Mouse (Mus musculus) heart, adult 2 months (tissue): ENCODE results near the gene Nsg1. TPM values are rescaled to one million over a fixed set of nuclear protein-coding genes. Genes with fewer than 3 reads are reported as not detected.

Experiments
- DNase-seq, 2 experiments: peaks; one replicate each; pipeline ENCODE4 v3.0.0; 2021
- H3K27ac ChIP-seq: fragments of 200-600 bp; 2 replicates; pipeline ENCODE4 v1.8.1; 2022
- H3K27me3 ChIP-seq: fragments of 200-500 bp; 2 replicates; pipeline ENCODE4 v1.6.1; 2012; ENCODE audit warnings: mild to moderate bottlenecking, low read length, inconsistent platforms, mixed read lengths; ENCODE audit not compliant: control insufficient read depth, insufficient read depth
- H3K36me3 ChIP-seq: fragments of 200-500 bp; 2 replicates; pipeline ENCODE4 v1.6.1; 2012; ENCODE audit warnings: low read length, inconsistent platforms; ENCODE audit not compliant: control insufficient read depth, insufficient read depth
- H3K4me1 ChIP-seq: fragments of 200-500 bp; 2 replicates; pipeline ENCODE4 v1.6.1; 2011; ENCODE audit warnings: low read length; ENCODE audit not compliant: control insufficient read depth, insufficient read depth
- H3K4me3 ChIP-seq: fragments of 200-600 bp; 2 replicates; pipeline ENCODE4 v1.8.1; 2022
- H3K79me2 ChIP-seq: fragments of 200-500 bp; replicated peaks from 2 replicates; pipeline ENCODE4 v1.6.1; 2012; ENCODE audit warnings: mild to moderate bottlenecking, inconsistent platforms, low read length, moderate library complexity, mixed read lengths; ENCODE audit not compliant: control insufficient read depth, insufficient read depth
- H3K9ac ChIP-seq: fragments of 200-500 bp; 2 replicates; pipeline ENCODE4 v1.6.1; 2012; ENCODE audit warnings: low read depth, mild to moderate bottlenecking, control low read depth, inconsistent platforms, low read length, mixed read lengths
- CTCF ChIP-seq: fragments of 200-600 bp; IDR thresholded peaks from 2 replicates; pipeline ENCODE4 v1.8.1; 2022; ENCODE audit warnings: antibody characterized with exemption, mild to moderate bottlenecking, moderate library complexity
- EP300 ChIP-seq: fragments of 200-500 bp; IDR thresholded peaks from 2 replicates; pipeline ENCODE4 v1.6.1; 2011; ENCODE audit warnings: low read depth, low read length, control low read depth; ENCODE audit not compliant: insufficient read depth
- POLR2A ChIP-seq: fragments of 200-500 bp; IDR thresholded peaks from 2 replicates; pipeline ENCODE4 v1.6.1; 2011; ENCODE audit warnings: mild to moderate bottlenecking, low read depth, low read length, control low read depth; ENCODE audit not compliant: insufficient read depth
- whole genome bisulfite sequencing: fragments of 180-500 bp; shearing (Covaris S2); methylation state at CpG from one replicate; pipeline ENCODE4 v1.1.7; 2018; 5-methylcytosine and 5-hydroxymethylcytosine counted together
- intact Hi-C: fragments of 180-260 bp; cut with DNase I; formaldehyde crosslinking; loops from one replicate; pipeline ENCODE4 v1.15.1; 2025
- polyA plus RNA-seq: library from polyadenylated mRNA; depleted of rRNA; stranded (reverse); fragments of >200 nt; gene quantifications from 2 replicates; pipeline ENCODE4 v1.2.3, GENCODE M21; 2012
- total RNA-seq, 2 experiments: library from RNA; stranded (reverse); gene quantifications; 2 replicates each; pipeline ENCODE4 v1.2.3; 2021

Gene Nsg1
- total and polyA plus RNA-seq, 3 experiments: 6.8 to 12.5 (median 7.8) TPM

DNA sequence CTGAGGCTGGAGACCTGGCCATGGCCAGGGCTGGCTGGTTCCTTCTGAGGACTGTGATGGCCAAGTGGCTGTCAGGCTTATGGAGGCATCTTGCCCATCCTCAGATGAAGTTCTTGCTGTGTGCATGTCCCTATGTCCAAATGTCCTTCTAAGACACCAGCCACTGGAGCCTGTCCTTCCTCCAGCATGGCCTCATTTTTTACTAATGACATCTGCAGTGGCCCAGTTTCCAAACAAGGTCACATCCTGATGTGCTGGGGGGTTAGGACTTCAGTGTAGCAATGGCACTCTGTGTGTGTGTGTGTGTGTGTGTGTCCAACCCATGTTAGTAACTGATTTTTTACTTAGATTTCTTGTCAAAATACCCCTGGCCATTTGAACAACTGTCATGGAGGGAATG, 36.2 kb upstream of the Nsg1 start:
- Histone ChIP-seq H3K4me3 (no peak overlapping the region), H3K4me1 (no peaks in the 10 kb centered on the region), H3K9ac (no peak overlapping the region), H3K27me3 (no peaks in the 10 kb centered on the region), H3K27ac (no peak overlapping the region), H3K36me3 (no peaks in the 10 kb centered on the region), H3K79me2 (no peaks in the 10 kb centered on the region)
- TF ChIP-seq EP300 (no peak), POLR2A (no peak), CTCF (no peak)
- intact Hi-C loops: loop anchor here (5.0 to 10.0 kb wide), 3 partner anchors 99 to 899 kb away; no protein-coding TSS in a partner anchor
- no peak for DNase-seq

DNA sequence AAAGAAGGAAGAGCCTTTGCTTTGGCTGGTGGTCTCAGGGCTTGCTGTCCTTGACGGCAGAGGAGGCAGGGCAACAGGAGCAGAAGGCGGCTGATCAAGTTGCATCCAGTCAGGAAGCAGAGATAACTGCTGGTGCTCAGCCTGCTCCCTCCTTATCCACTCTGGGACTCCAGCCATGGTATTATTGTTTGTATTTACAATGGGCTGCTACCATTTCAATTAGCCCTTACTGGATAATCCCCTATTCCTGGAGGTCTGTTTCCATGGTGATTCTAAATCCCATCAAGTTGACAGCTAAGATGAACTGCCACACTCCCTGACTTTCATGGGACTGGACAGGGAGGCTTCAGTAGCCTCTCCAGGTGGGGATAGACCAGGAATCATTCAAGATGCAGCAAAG, 35.2 kb upstream of the Nsg1 start:
- H3K4me3 ChIP-seq: no peak overlapping the region
- no peaks in the 10 kb centered on the region for H3K27me3 ChIP-seq
- H3K79me2 ChIP-seq: no peaks in the 10 kb centered on the region
- DNase-seq: no peak
- intact Hi-C loops: loop anchor here (5.0 to 10.0 kb wide), 3 partner anchors 98 to 898 kb away; no protein-coding TSS in a partner anchor
- H3K4me1 ChIP-seq: no peaks in the 10 kb centered on the region
- WGBS: 33% methylated on average over 2 of the region's 2 CpGs
- no peaks in the 10 kb centered on the region for H3K36me3 ChIP-seq
- no peak overlapping the region for H3K27ac ChIP-seq
- no peak for TF ChIP-seq EP300
- no peak for TF ChIP-seq POLR2A
- TF ChIP-seq CTCF: no peak
- H3K9ac ChIP-seq: no peak overlapping the region

DNA sequence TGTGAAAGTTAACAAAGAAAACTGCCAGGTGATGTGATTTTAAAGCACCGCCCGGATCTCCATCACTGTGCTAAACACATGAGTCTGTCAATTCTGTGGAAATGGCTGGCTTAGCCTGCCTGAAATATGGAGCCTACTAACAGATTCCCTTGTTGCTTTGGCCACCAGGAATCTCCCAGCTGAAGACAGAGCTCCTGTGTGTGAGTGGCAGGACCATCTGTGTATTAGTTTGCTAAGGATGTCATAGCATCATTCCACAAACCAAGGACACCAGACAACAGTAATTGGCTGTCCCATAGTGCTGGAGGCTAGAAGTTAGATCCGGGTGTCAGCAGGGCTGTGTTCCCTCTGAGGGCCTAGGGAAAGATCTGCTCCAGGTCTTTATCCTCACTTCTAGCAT, 31.2 kb upstream of the Nsg1 start:
- intact Hi-C loops: loop anchor here (10.0 kb wide), 1 partner anchor 286 kb away; no protein-coding TSS in a partner anchor
- Histone ChIP-seq H3K27me3 (no peaks in the 10 kb centered on the region), H3K4me1 (no peaks in the 10 kb centered on the region), H3K79me2 (no peaks in the 10 kb centered on the region), H3K9ac (no peak overlapping the region), H3K4me3 (no peak overlapping the region), H3K27ac (no peak overlapping the region), H3K36me3 (no peaks in the 10 kb centered on the region)
- no peak for DNase-seq
- 82% methylated on average over 3 of the region's 3 CpGs for WGBS
- TF ChIP-seq EP300: no peak
- TF ChIP-seq CTCF: no peak
- no peak for TF ChIP-seq POLR2A

DNA sequence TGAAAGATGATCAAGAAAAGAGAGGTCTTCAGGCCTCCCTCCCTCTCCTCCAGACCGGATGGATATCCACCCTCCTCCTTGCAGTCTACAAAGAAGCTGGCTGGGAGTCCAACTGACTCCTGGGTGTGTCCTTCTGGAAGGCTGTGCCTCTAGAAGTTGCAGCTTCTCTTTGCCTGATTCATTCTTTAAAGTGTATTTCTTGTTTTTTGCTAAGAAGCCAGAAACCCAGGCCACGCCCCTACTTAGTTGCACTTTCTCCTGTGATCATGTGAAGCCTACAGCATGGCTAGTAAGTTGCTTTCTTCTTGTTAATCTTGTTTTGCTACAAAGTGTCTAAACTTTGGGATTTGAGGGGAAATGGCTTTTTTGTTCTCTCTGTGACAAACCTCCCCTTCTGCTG, 27.3 kb upstream of the Nsg1 start:
- Histone ChIP-seq H3K4me3 (no peak overlapping the region), H3K27me3 (no peaks in the 10 kb centered on the region; the same call in 1 of the 2 replicates), H3K36me3 (no peaks in the 10 kb centered on the region), H3K4me1 (no peaks in the 10 kb centered on the region), H3K27ac (no peak overlapping the region), H3K9ac (no peak overlapping the region), H3K79me2 (no peaks in the 10 kb centered on the region)
- no peak for DNase-seq
- WGBS: 73% methylated on average over 2 of the region's 2 CpGs
- intact Hi-C loops: no loop called here
- no peak for TF ChIP-seq EP300
- TF ChIP-seq CTCF: no peak
- TF ChIP-seq POLR2A: no peak

DNA sequence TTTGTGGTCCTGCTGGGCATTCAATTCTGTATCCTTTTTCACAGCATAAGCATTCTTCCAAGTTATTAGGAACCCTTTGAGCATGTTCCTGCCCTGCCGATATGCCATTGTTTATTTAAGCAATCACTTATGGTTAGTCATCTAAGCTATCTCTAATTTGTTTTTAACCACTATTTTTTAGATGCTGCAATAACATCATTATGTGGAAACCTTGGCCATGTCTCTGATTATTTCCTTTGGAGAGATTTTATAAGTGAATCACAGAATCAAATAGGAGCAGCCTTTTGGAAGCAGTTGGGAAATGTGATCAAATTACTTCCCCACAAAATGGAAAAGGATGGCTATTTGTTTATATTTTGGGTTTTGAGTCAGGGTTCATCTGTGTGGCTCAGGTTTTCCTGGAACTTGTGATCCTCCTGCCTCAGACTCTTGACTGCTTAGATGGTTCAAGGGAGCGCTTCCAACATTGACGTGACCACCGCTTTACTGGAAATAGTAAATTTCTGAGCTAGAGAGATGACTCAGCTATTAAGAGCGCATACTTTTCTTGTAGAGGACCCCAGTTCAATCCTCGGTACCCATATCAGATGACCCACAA, 25.1 kb upstream of the Nsg1 start:
- Histone ChIP-seq H3K4me1 (no peaks in the 10 kb centered on the region), H3K4me3 (no peak overlapping the region), H3K27ac (no peak overlapping the region), H3K27me3 (no peaks in the 10 kb centered on the region; the same call in 1 of the 2 replicates), H3K9ac (no peak overlapping the region), H3K79me2 (no peaks in the 10 kb centered on the region), H3K36me3 (no peaks in the 10 kb centered on the region)
- TF ChIP-seq EP300 (no peak), CTCF (no peak), POLR2A (no peak)
- 70% methylated on average over 6 of the region's 6 CpGs for WGBS
- intact Hi-C loops: no loop called here
- no peak for DNase-seq

DNA sequence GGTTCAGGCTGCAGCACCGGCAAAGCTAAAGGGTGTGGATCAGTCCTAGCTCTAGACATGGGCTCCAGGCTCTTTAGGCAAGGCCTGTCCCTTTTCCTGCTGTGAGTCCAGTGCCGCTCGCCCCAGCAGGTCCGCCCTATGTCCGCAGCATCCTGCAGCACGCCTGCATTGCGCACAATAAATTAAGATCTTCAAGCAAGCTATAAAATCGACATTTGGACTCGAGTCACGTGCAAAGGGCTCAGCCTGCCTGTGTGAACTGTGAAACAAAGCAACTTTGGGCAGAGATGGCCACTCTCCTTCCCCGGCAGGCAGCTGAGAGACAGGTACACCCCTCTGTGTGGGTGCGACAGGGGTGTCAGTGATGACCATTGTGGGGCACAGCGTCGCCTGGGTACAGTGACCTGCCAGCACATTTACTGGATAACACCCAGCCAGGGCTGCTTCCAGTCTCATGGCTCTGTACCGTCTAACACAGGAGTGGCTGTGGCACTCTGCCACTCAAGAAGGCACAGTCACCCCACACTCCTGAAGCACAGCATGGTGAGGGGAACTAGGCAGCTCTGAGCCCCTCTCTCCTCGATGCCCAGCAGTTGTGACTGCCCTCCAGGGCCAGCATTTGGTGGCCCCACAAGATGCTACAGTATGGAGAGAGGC, 14.7 kb upstream of the Nsg1 start:
- intact Hi-C loops: no loop called here
- WGBS: 78% methylated on average over 16 of the region's 16 CpGs
- Histone ChIP-seq H3K79me2 (no peaks in the 10 kb centered on the region), H3K27me3 (no peaks in the 10 kb centered on the region), H3K9ac (no peak overlapping the region), H3K4me3 (no peak overlapping the region), H3K4me1 (no peaks in the 10 kb centered on the region), H3K36me3 (no peaks in the 10 kb centered on the region), H3K27ac (no peak overlapping the region)
- no peak for DNase-seq
- TF ChIP-seq CTCF (no peak), EP300 (no peak), POLR2A (no peak)
